Mouse (Mus musculus) ES-E14 (cell line): ENCODE results near the gene Ankrd11. TPM values are rescaled to one million over a fixed set of nuclear protein-coding genes. Genes with fewer than 3 reads are reported as not detected.

Experiments
- DNase-seq: peaks from one replicate; pipeline ENCODE4 v3.0.0-alpha.2; 2013; ENCODE audit warnings: low read depth, low spot score
- H3K27ac ChIP-seq: 2 replicates; pipeline ENCODE4 v1.5.1; 2012; ENCODE audit warnings: low read depth, mild to moderate bottlenecking, low read length, moderate library complexity, mixed read lengths; ENCODE audit not compliant: poor library complexity, insufficient read depth, severe bottlenecking
- H3K36me3 ChIP-seq: 2 replicates; pipeline ENCODE4 v1.6.1; 2012; ENCODE audit warnings: mild to moderate bottlenecking, low read length, moderate library complexity, mixed read lengths; ENCODE audit not compliant: control insufficient read depth, poor library complexity, insufficient read depth, severe bottlenecking
- H3K4me1 ChIP-seq, 2 experiments: fragments of 150-350 bp in 1 of 2; sonication (generic) in 1 of 2; 2 replicates each; pipeline ENCODE4 v1.6.1; 2012; ENCODE audit warnings: low read length in 2 of 2, mild to moderate bottlenecking in 1 of 2, mixed read lengths in 1 of 2; ENCODE audit not compliant: control insufficient read depth in 2 of 2, insufficient read depth in 2 of 2, poor library complexity in 1 of 2
- H3K4me3 ChIP-seq, 2 experiments: fragments of 150-350 bp in 1 of 2; sonication (generic) in 1 of 2; 2 replicates each; pipeline ENCODE4 v1.5.1; 2012; ENCODE audit warnings: low read length in 2 of 2, low read depth in 1 of 2, mild to moderate bottlenecking in 1 of 2, mixed read lengths in 1 of 2; ENCODE audit not compliant: insufficient read depth in 1 of 2, poor library complexity in 1 of 2, severe bottlenecking in 1 of 2
- H3K9ac ChIP-seq: 2 replicates; pipeline ENCODE4 v1.6.1; 2012; ENCODE audit warnings: low read depth, mild to moderate bottlenecking, low read length, mixed read lengths; ENCODE audit not compliant: poor library complexity, insufficient read depth, severe bottlenecking
- H3K9me3 ChIP-seq: fragments of 150-350 bp; sonication (generic); 2 replicates; pipeline ENCODE4 v1.6.1; 2012; ENCODE audit warnings: low read depth, mild to moderate bottlenecking, low read length; ENCODE audit not compliant: control insufficient read depth, insufficient read depth
- CHD2 ChIP-seq: IDR thresholded peaks from 2 replicates; pipeline ENCODE4 v1.6.1; 2014; ENCODE audit warnings: mild to moderate bottlenecking, low read depth, low read length, inconsistent platforms
- HCFC1 ChIP-seq: IDR thresholded peaks from 2 replicates; pipeline ENCODE4 v1.6.1; 2012; ENCODE audit warnings: low read length, inconsistent platforms, borderline replicate concordance; ENCODE audit not compliant: insufficient read depth
- MAFK ChIP-seq: IDR thresholded peaks from 2 replicates; pipeline ENCODE4 v1.6.1; 2014; ENCODE audit warnings: mild to moderate bottlenecking, low read depth, low read length, inconsistent platforms; ENCODE audit not compliant: insufficient read depth
- ZC3H11A ChIP-seq: IDR thresholded peaks from 2 replicates; pipeline ENCODE4 v1.6.1; 2012; ENCODE audit warnings: low read depth, mild to moderate bottlenecking, inconsistent platforms, low read length, borderline replicate concordance
- ZNF384 ChIP-seq: IDR thresholded peaks from 2 replicates; pipeline ENCODE4 v1.6.1; 2012; ENCODE audit warnings: low read depth, low read length, inconsistent platforms
- in situ Hi-C, 2 experiments: fragments of 600-800 bp; cut with MboI; formaldehyde crosslinking; loops; one replicate each; pipeline ENCODE4 v1.15.1; 2025; ENCODE audit warnings: low sequenced_read_pairs in 2 of 2, inconsistent platforms in 1 of 2; ENCODE audit not compliant: unreplicated experiment in 2 of 2
- total RNA-seq: library from RNA; depleted of rRNA; stranded (reverse); fragments of 300-350 nt; gene quantifications from 2 replicates; pipeline ENCODE4 v1.2.3, GENCODE M21; 2012; rRNA removed

The Ankrd11 gene
- total RNA-seq, 1 experiment, result 155 TPM

- Histone ChIP-seq H3K9ac (no peak overlapping the region), H3K4me3 (no peak overlapping the region), H3K4me1 (no peaks in the 10 kb centered on the region; a peak in 1 of 4 replicates), H3K27ac (no peak overlapping the region), H3K9me3 (no peaks in the 10 kb centered on the region), H3K36me3 (no peaks in the 10 kb centered on the region)
- TF ChIP-seq HCFC1 (no peak), MAFK (no peak), CHD2 (no peak), ZNF384 (no peak), ZC3H11A (no peak)
- in situ Hi-C loops, result no loop called here
- no peak for DNase-seq
Measured at GRCm38 (mm10) chr8:122834416-122834815, 207.7 kb downstream of the Ankrd11 start.

Other genes with a start within 250 kb of the Ankrd11 start
- gene Cdh15, start 194.3 kb downstream of the Ankrd11 start, total RNA-seq, result 0.76 and 1.1 TPM in 2 replicates
- 106 and 160 TPM in 2 replicates for gene Spg7, start 20.7 kb upstream of the Ankrd11 start, total RNA-seq
- gene Rpl13, start 60.1 kb upstream of the Ankrd11 start, total RNA-seq, result 2,643 and 2,912 TPM in 2 replicates
- gene Cpne7, start 75.1 kb upstream of the Ankrd11 start, total RNA-seq, result 1.8 and 4.9 TPM in 2 replicates
- 3.1 and 3.3 TPM in 2 replicates for gene Sult5a1, start 116.0 kb upstream of the Ankrd11 start, total RNA-seq
- not detected in 2 replicates for gene Dpep1, start 144.0 kb upstream of the Ankrd11 start, total RNA-seq
- gene Chmp1a, start 170.5 kb upstream of the Ankrd11 start, total RNA-seq, result 68.8 and 86.0 TPM in 2 replicates
- gene Spata33, start 170.6 kb upstream of the Ankrd11 start, total RNA-seq, result 1.2 and 1.4 TPM in 2 replicates
- 42.7 and 58.9 TPM in 2 replicates for gene Cdk10, start 182.6 kb upstream of the Ankrd11 start, total RNA-seq
- 1.2 and 1.7 TPM in 2 replicates for gene Spata2l, start 194.0 kb upstream of the Ankrd11 start, total RNA-seq
- gene Zfp276, start 211.9 kb upstream of the Ankrd11 start, total RNA-seq, result 14.8 and 19.1 TPM in 2 replicates
- gene Vps9d1, start 212.1 kb upstream of the Ankrd11 start, total RNA-seq, result 10.8 and 15.4 TPM in 2 replicates